Mouse (Mus musculus) ZHBTc4 (cell line): ENCODE measurements around the gene Fbxo42.

Source experiments
- DNase-seq: peaks from one replicate; pipeline ENCODE4 v3.0.0-alpha.2; 2011; ENCODE audit warnings: low read depth, low spot score

The Fbxo42 gene

GRCm38 (mm10) chr4:141167156-141167555 lies 19.4 kb downstream of the Fbxo42 start:
- DNase-seq = peak; percentile 63

GRCm38 (mm10) chr4:141172121-141172520 lies 24.4 kb downstream of the Fbxo42 start:
- DNase-seq = no peak

- no peak for DNase-seq
These were observed 28.1 kb downstream of the Fbxo42 start for GRCm38 (mm10) chr4:141175783-141176182.

GRCm38 (mm10) chr4:141176328-141176838 lies 28.7 kb downstream of the Fbxo42 start:
- DNase-seq = no peak

GRCm38 (mm10) chr4:141178500-141178899 lies 30.8 kb downstream of the Fbxo42 start:
- DNase-seq = no peak

- DNase-seq = no peak
These were observed 33.1 kb downstream of the Fbxo42 start for GRCm38 (mm10) chr4:141180831-141181230.

- DNase-seq = no peak
These were observed 34.3 kb downstream of the Fbxo42 start for GRCm38 (mm10) chr4:141181981-141182380.

GRCm38 (mm10) chr4:141183932-141184331 lies 36.2 kb downstream of the Fbxo42 start:
- no peak for DNase-seq

- no peak for DNase-seq
These were observed 36.7 kb downstream of the Fbxo42 start for GRCm38 (mm10) chr4:141184426-141184825.

GRCm38 (mm10) chr4:141186923-141187836 lies 39.5 kb downstream of the Fbxo42 start:
- DNase-seq = no peak

GRCm38 (mm10) chr4:141191294-141191693 lies 43.6 kb downstream of the Fbxo42 start:
- DNase-seq = no peak

GRCm38 (mm10) chr4:141194553-141194952 lies 46.8 kb downstream of the Fbxo42 start:
- DNase-seq = no peak

GRCm38 (mm10) chr4:141196981-141197685 lies 49.4 kb downstream of the Fbxo42 start:
- peak; percentile 72 for DNase-seq

GRCm38 (mm10) chr4:141197686-141198035 lies 49.9 kb downstream of the Fbxo42 start:
- DNase-seq = peak; percentile 76

- DNase-seq = no peak
These were observed 53.2 kb downstream of the Fbxo42 start for GRCm38 (mm10) chr4:141200906-141201305.

GRCm38 (mm10) chr4:141202192-141202591 lies 54.5 kb downstream of the Fbxo42 start:
- no peak for DNase-seq

- DNase-seq = peak; percentile 84
These were observed 56.9 kb downstream of the Fbxo42 start for GRCm38 (mm10) chr4:141204580-141205061.

- DNase-seq = no peak
These were observed 59.4 kb downstream of the Fbxo42 start for GRCm38 (mm10) chr4:141207081-141207480.

- DNase-seq = no peak
These were observed 63.0 kb downstream of the Fbxo42 start for GRCm38 (mm10) chr4:141210524-141211219.

- no peak for DNase-seq
These were observed 63.9 kb downstream of the Fbxo42 start for GRCm38 (mm10) chr4:141211646-141212045.

GRCm38 (mm10) chr4:141212892-141213291 lies 65.2 kb downstream of the Fbxo42 start:
- no peak for DNase-seq

GRCm38 (mm10) chr4:141213342-141213741 lies 65.6 kb downstream of the Fbxo42 start:
- DNase-seq = no peak
